Mouse (Mus musculus): Measurements from ENCODE around the gene Arid1b. TPM values are rescaled to one million over a fixed set of nuclear protein-coding genes. Genes with fewer than 3 reads are reported as not detected.

Gene Arid1b
- total RNA-seq, 1 experiment: 9.2 TPM

GRCm38 (mm10) chr17:5323746-5324145 is 329.6 kb downstream of the Arid1b start:
- in situ Hi-C loops (cut with MboI; ENCODE audit: low sequenced_read_pairs in 2 of 2, unreplicated experiment in 2 of 2): no loop called here
- Histone ChIP-seq H3K27ac (ENCODE audit: insufficient read depth, low read depth, low read length, poor library complexity, severe bottlenecking) (no peak overlapping the region), H3K36me3 (ENCODE audit: control insufficient read depth, insufficient read depth, low read length, poor library complexity, severe bottlenecking) (peaks cover 16% of the 10 kb centered on the region; the same call in 1 of the 2 replicates), H3K4me1 (ENCODE audit: control insufficient read depth in 2 of 2, insufficient read depth in 2 of 2, low read length in 2 of 2, poor library complexity in 1 of 2) (peaks cover 1 to 15% of the 10 kb centered on the region in 2 experiments; a peak in 2 of 4 replicates), H3K9me3 (ENCODE audit: control insufficient read depth, insufficient read depth, low read depth, low read length) (no peaks in the 10 kb centered on the region), H3K4me3 (ENCODE audit: insufficient read depth in 1 of 2, low read depth in 1 of 2, low read length in 2 of 2, poor library complexity in 1 of 2, severe bottlenecking in 1 of 2) (no peak overlapping the region), H3K9ac (ENCODE audit: insufficient read depth, low read depth, low read length, poor library complexity, severe bottlenecking) (no peak overlapping the region)
- no peak for DNase-seq (ENCODE audit: low read depth, low spot score)
- TF ChIP-seq HCFC1 (IDR thresholded peaks at IDR 0.05; ENCODE audit: borderline replicate concordance, insufficient read depth, low read length) (no peak), MAFK (IDR thresholded peaks at IDR 0.05; ENCODE audit: insufficient read depth, low read depth, low read length) (no peak), ZNF384 (IDR thresholded peaks at IDR 0.05; ENCODE audit: low read depth, low read length) (no peak), ZC3H11A (IDR thresholded peaks at IDR 0.05; ENCODE audit: borderline replicate concordance, low read depth, low read length) (no peak), CHD2 (IDR thresholded peaks at IDR 0.05; ENCODE audit: low read depth, low read length) (no peak)

GRCm38 (mm10) chr17:5324236-5324876 is 330.2 kb downstream of the Arid1b start:
- H3K9me3 ChIP-seq (ENCODE audit: control insufficient read depth, insufficient read depth, low read depth, low read length): no peaks in the 10 kb centered on the region
- H3K4me3 ChIP-seq (ENCODE audit: insufficient read depth in 1 of 2, low read depth in 1 of 2, low read length in 2 of 2, poor library complexity in 1 of 2, severe bottlenecking in 1 of 2): no peak overlapping the region
- in situ Hi-C loops (cut with MboI; ENCODE audit: low sequenced_read_pairs in 2 of 2, unreplicated experiment in 2 of 2): no loop called here
- peaks cover 16% of the 10 kb centered on the region; the same call in 1 of the 2 replicates for H3K36me3 ChIP-seq (ENCODE audit: control insufficient read depth, insufficient read depth, low read length, poor library complexity, severe bottlenecking)
- TF ChIP-seq MAFK (IDR thresholded peaks at IDR 0.05; ENCODE audit: insufficient read depth, low read depth, low read length): no peak
- no peak for TF ChIP-seq ZC3H11A (IDR thresholded peaks at IDR 0.05; ENCODE audit: borderline replicate concordance, low read depth, low read length)
- no peak for TF ChIP-seq ZNF384 (IDR thresholded peaks at IDR 0.05; ENCODE audit: low read depth, low read length)
- TF ChIP-seq HCFC1 (IDR thresholded peaks at IDR 0.05; ENCODE audit: borderline replicate concordance, insufficient read depth, low read length): no peak
- TF ChIP-seq CHD2 (IDR thresholded peaks at IDR 0.05; ENCODE audit: low read depth, low read length): no peak
- H3K9ac ChIP-seq (ENCODE audit: insufficient read depth, low read depth, low read length, poor library complexity, severe bottlenecking): no peak overlapping the region
- DNase-seq (ENCODE audit: low read depth, low spot score): peak; percentile 70
- H3K4me1 ChIP-seq (ENCODE audit: control insufficient read depth in 2 of 2, insufficient read depth in 2 of 2, low read length in 2 of 2, poor library complexity in 1 of 2): peaks cover 1 to 15% of the 10 kb centered on the region in 2 experiments; a peak in 2 of 4 replicates
- no peak overlapping the region for H3K27ac ChIP-seq (ENCODE audit: insufficient read depth, low read depth, low read length, poor library complexity, severe bottlenecking)

DNA sequence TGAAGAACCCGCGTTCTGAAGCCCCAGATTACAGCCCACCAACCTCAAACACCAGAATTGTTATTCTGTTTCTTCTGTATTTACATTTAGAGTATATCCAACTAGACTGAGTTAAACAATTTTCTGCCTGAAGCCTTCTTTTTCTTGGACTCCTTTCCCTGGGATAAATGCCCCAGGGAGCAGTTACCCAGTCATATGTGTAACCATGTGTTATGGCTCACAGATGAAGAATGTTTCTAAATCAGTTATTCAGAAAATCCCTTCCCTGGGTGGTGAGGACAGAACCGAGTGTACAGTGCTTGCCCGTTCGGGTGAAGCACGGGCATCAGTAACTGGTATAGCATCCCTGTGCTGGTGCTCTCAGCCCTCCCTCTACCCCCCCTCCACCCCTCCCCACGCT is 332.6 kb downstream of the Arid1b start:
- TF ChIP-seq MAFK (IDR thresholded peaks at IDR 0.05; ENCODE audit: insufficient read depth, low read depth, low read length) (no peak), ZC3H11A (IDR thresholded peaks at IDR 0.05; ENCODE audit: borderline replicate concordance, low read depth, low read length) (no peak), CHD2 (IDR thresholded peaks at IDR 0.05; ENCODE audit: low read depth, low read length) (no peak), HCFC1 (IDR thresholded peaks at IDR 0.05; ENCODE audit: borderline replicate concordance, insufficient read depth, low read length) (no peak), ZNF384 (IDR thresholded peaks at IDR 0.05; ENCODE audit: low read depth, low read length) (no peak)
- in situ Hi-C loops (cut with MboI; ENCODE audit: low sequenced_read_pairs in 2 of 2, unreplicated experiment in 2 of 2): no loop called here
- DNase-seq (ENCODE audit: low read depth, low spot score): no peak
- peaks cover 9% of the 10 kb centered on the region; the same call in 1 of the 2 replicates for H3K36me3 ChIP-seq (ENCODE audit: control insufficient read depth, insufficient read depth, low read length, poor library complexity, severe bottlenecking)
- no peak overlapping the region for H3K9ac ChIP-seq (ENCODE audit: insufficient read depth, low read depth, low read length, poor library complexity, severe bottlenecking)
- no peaks in the 10 kb centered on the region for H3K9me3 ChIP-seq (ENCODE audit: control insufficient read depth, insufficient read depth, low read depth, low read length)
- no peak overlapping the region for H3K4me3 ChIP-seq (ENCODE audit: insufficient read depth in 1 of 2, low read depth in 1 of 2, low read length in 2 of 2, poor library complexity in 1 of 2, severe bottlenecking in 1 of 2)
- no peak overlapping the region for H3K27ac ChIP-seq (ENCODE audit: insufficient read depth, low read depth, low read length, poor library complexity, severe bottlenecking)
- peaks cover 1 to 14% of the 10 kb centered on the region in 2 experiments; a peak in 2 of 4 replicates for H3K4me1 ChIP-seq (ENCODE audit: control insufficient read depth in 2 of 2, insufficient read depth in 2 of 2, low read length in 2 of 2, poor library complexity in 1 of 2)

- Histone ChIP-seq H3K9ac (ENCODE audit: insufficient read depth, low read depth, low read length, poor library complexity, severe bottlenecking) (no peak overlapping the region), H3K4me3 (ENCODE audit: insufficient read depth in 1 of 2, low read depth in 1 of 2, low read length in 2 of 2, poor library complexity in 1 of 2, severe bottlenecking in 1 of 2) (no peak overlapping the region), H3K27ac (ENCODE audit: insufficient read depth, low read depth, low read length, poor library complexity, severe bottlenecking) (no peak overlapping the region), H3K36me3 (ENCODE audit: control insufficient read depth, insufficient read depth, low read length, poor library complexity, severe bottlenecking) (peaks cover 5% of the 10 kb centered on the region; the same call in 1 of the 2 replicates), H3K4me1 (ENCODE audit: control insufficient read depth in 2 of 2, insufficient read depth in 2 of 2, low read length in 2 of 2, poor library complexity in 1 of 2) (peaks cover 1 to 11% of the 10 kb centered on the region in 2 experiments; a peak in 2 of 4 replicates), H3K9me3 (ENCODE audit: control insufficient read depth, insufficient read depth, low read depth, low read length) (no peaks in the 10 kb centered on the region)
- in situ Hi-C loops (cut with MboI; ENCODE audit: low sequenced_read_pairs in 2 of 2, unreplicated experiment in 2 of 2): no loop called here
- no peak for DNase-seq (ENCODE audit: low read depth, low spot score)
- TF ChIP-seq ZNF384 (IDR thresholded peaks at IDR 0.05; ENCODE audit: low read depth, low read length): no peak
- no peak for TF ChIP-seq CHD2 (IDR thresholded peaks at IDR 0.05; ENCODE audit: low read depth, low read length)
- no peak for TF ChIP-seq ZC3H11A (IDR thresholded peaks at IDR 0.05; ENCODE audit: borderline replicate concordance, low read depth, low read length)
- TF ChIP-seq MAFK (IDR thresholded peaks at IDR 0.05; ENCODE audit: insufficient read depth, low read depth, low read length): no peak
- TF ChIP-seq HCFC1 (IDR thresholded peaks at IDR 0.05; ENCODE audit: borderline replicate concordance, insufficient read depth, low read length): no peak
Measured at GRCm38 (mm10) chr17:5327480-5328180, 333.5 kb downstream of the Arid1b start.

Data from ES-E14 (cell line).